Mouse (Mus musculus): ENCODE measurements around the gene Kctd6. TPM values are rescaled to one million over a fixed set of nuclear protein-coding genes. Genes with fewer than 3 reads are reported as not detected.
A peak's percentile ranks its signal among the peaks of the same experiment; 100 is the strongest.
"Not testable (repeated sequence)": the region's sequence is repeated elsewhere in the genome, so short reads cannot be mapped to it uniquely, and the experiment has no call there.

The Kctd6 gene
- polyA plus RNA-seq, 1 experiment from 2014 or later: 10.0 TPM

DNA sequence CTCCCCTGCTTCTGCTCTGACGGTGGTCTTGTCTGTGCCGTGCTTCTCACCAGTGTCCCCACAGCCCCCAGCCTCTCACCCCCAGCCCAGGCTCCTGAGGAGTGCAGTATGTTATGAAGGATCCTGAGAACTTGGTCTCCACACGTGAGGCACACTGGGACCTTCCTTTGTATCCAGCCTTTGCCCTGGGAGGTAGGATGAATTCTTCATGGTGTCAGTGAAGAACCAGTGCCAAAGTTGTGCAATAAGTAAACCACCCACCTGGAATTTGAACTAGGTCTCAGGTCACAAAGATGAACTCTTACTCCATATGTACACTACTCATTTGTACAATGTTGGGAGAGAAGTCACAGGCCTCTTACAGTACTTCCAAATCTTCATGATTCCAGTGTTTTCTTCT, 45.2 kb downstream of the Kctd6 start, which contains the start of gene Acox2:
Gene Acox2 (minus strand): TSS at position 188 of the 400 bp plus-strand sequence.
- Histone ChIP-seq H3K9ac (replicated peaks) (peak within 1 kb of the TSS; percentile 74), H3K36me3 (replicated peaks; ENCODE audit: insufficient read depth, low read length) (no peaks in the 10 kb centered on the region), H3K27me3 (ENCODE audit: insufficient read depth, low read length) (no peaks in the 10 kb centered on the region), H3K4me2 (ENCODE audit: low read depth, low read length) (peak within 1 kb of the TSS; percentile 69), H3K4me1 (ENCODE audit: insufficient read depth) (peaks cover 4% of the 10 kb centered on the region; the same call in 1 of the 2 replicates), H3K4me3 (ENCODE audit: low read depth, low read length) (peak within 1 kb of the TSS; percentile 43), H3K27ac (ENCODE audit: low read depth) (peak within 1 kb of the TSS; percentile 96), H3K9me3 (ENCODE audit: low read length) (no peaks in the 10 kb centered on the region)
- TF ChIP-seq EP300 (IDR thresholded peaks at IDR 0.05; ENCODE audit: low read depth) (peak; percentile 88), CTCF (IDR thresholded peaks at IDR 0.05; ENCODE audit: low read depth) (no peak)
- peak; percentile 27 for DNase-seq
- peak; percentile 77 for ATAC-seq
- 48% methylated on average over 3 of the region's 3 CpGs for WGBS (ENCODE audit: insufficient replicate concordance)

- ATAC-seq (no peak), DNase-seq (no peak)
- TF ChIP-seq EP300 (IDR thresholded peaks at IDR 0.05; ENCODE audit: low read depth) (no peak), CTCF (IDR thresholded peaks at IDR 0.05; ENCODE audit: low read depth) (no peak)
- peaks cover 4% of the 10 kb centered on the region; the same call in 1 of the 2 replicates for H3K4me1 ChIP-seq (ENCODE audit: insufficient read depth)
- no peak overlapping the region for H3K4me3 ChIP-seq (ENCODE audit: low read depth, low read length)
- no peaks in the 10 kb centered on the region for H3K36me3 ChIP-seq (replicated peaks; ENCODE audit: insufficient read depth, low read length)
- H3K9me3 ChIP-seq (ENCODE audit: low read length): no peaks in the 10 kb centered on the region
- H3K27me3 ChIP-seq (ENCODE audit: insufficient read depth, low read length): no peaks in the 10 kb centered on the region
- no peak overlapping the region for H3K9ac ChIP-seq (replicated peaks)
- WGBS (ENCODE audit: insufficient replicate concordance): 54% methylated on average over 5 of the region's 5 CpGs
- peak overlapping the region; percentile 96 for H3K27ac ChIP-seq (ENCODE audit: low read depth)
- H3K4me2 ChIP-seq (ENCODE audit: low read depth, low read length): no peak overlapping the region
These were observed 46.3 kb downstream of the Kctd6 start for GRCm38 (mm10) chr14:8260214-8260613.

DNA sequence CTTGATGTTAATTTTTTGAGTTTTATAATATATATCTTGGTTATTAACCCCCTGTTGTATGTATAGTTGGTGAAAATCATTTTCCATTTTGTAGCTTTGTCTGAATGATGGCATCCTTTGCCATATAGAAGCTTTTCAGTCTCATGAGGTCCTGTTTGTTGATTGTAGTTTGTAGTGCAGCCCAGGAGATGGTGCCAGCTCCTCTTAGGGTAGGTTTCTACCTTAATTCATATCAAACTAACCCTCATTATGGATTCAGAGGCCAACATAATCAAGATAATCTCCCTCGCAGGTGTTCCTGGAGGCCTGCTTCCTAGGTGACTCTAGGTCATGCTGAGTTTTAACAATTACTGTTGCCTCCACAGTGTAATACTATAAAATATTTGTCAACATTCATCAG, 48.3 kb downstream of the Kctd6 start:
- no peaks in the 10 kb centered on the region for H3K36me3 ChIP-seq (replicated peaks; ENCODE audit: insufficient read depth, low read length)
- H3K27ac ChIP-seq (ENCODE audit: low read depth): no peak overlapping the region
- no peak overlapping the region for H3K9ac ChIP-seq (replicated peaks)
- no peak for DNase-seq
- H3K27me3 ChIP-seq (ENCODE audit: insufficient read depth, low read length): no peaks in the 10 kb centered on the region
- WGBS (ENCODE audit: insufficient replicate concordance): 60% methylated on average over 1 of the region's 1 CpGs
- H3K4me1 ChIP-seq (ENCODE audit: insufficient read depth): peaks cover 4% of the 10 kb centered on the region; the same call in 1 of the 2 replicates
- no peak overlapping the region for H3K4me3 ChIP-seq (ENCODE audit: low read depth, low read length)
- no peak overlapping the region for H3K4me2 ChIP-seq (ENCODE audit: low read depth, low read length)
- peak; percentile 46 for TF ChIP-seq CTCF (IDR thresholded peaks at IDR 0.05; ENCODE audit: low read depth)
- TF ChIP-seq EP300 (IDR thresholded peaks at IDR 0.05; ENCODE audit: low read depth): no peak
- no peak for ATAC-seq
- no peaks in the 10 kb centered on the region for H3K9me3 ChIP-seq (ENCODE audit: low read length)

DNA sequence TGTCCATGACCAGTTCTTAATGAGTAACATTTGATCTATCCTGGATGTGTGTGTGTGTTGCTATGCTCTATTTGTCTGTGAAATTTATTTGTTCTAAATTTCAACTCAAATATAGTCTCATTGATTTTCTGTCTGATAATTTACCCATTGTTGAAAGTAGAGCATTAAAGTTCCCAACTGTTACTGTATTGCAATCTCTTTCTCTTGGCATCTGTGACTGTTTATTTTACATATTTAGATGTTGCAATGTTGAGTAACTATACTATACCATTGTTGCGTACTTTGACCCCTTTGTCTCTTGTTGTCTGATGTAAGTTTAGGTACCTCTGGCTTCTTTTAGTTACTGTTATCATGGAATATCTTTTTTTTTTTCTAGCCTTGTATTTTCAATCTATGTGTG, 50.4 kb downstream of the Kctd6 start:
- H3K9me3 ChIP-seq (ENCODE audit: low read length): no peaks in the 10 kb centered on the region
- WGBS (ENCODE audit: insufficient replicate concordance): 68% methylated on average over 1 of the region's 1 CpGs
- no peak for TF ChIP-seq CTCF (IDR thresholded peaks at IDR 0.05; ENCODE audit: low read depth)
- TF ChIP-seq EP300 (IDR thresholded peaks at IDR 0.05; ENCODE audit: low read depth): no peak
- no peak overlapping the region for H3K4me2 ChIP-seq (ENCODE audit: low read depth, low read length)
- no peaks in the 10 kb centered on the region for H3K27me3 ChIP-seq (ENCODE audit: insufficient read depth, low read length)
- DNase-seq (no peak), ATAC-seq (no peak)
- H3K27ac ChIP-seq (ENCODE audit: low read depth): no peak overlapping the region
- H3K4me1 ChIP-seq (ENCODE audit: insufficient read depth): peaks cover 4% of the 10 kb centered on the region; the same call in 1 of the 2 replicates
- no peak overlapping the region for H3K4me3 ChIP-seq (ENCODE audit: low read depth, low read length)
- H3K9ac ChIP-seq (replicated peaks): no peak overlapping the region
- H3K36me3 ChIP-seq (replicated peaks; ENCODE audit: insufficient read depth, low read length): no peaks in the 10 kb centered on the region

GRCm38 (mm10) chr14:8271281-8271680, 57.3 kb downstream of the Kctd6 start:
- not testable (repeated sequence) for H3K9me3 ChIP-seq (ENCODE audit: low read length); H3K36me3 ChIP-seq (replicated peaks; ENCODE audit: insufficient read depth, low read length); ATAC-seq; H3K9ac ChIP-seq (replicated peaks); DNase-seq; H3K4me2 ChIP-seq (ENCODE audit: low read depth, low read length); H3K4me3 ChIP-seq (ENCODE audit: low read depth, low read length); H3K4me1 ChIP-seq (ENCODE audit: insufficient read depth); H3K27me3 ChIP-seq (ENCODE audit: insufficient read depth, low read length); H3K27ac ChIP-seq (ENCODE audit: low read depth)
- WGBS (ENCODE audit: insufficient replicate concordance): 79% methylated on average over 8 of the region's 8 CpGs

Other genes with a start within 250 kb of the Kctd6 start
- gene Dnase1l3, start 219.6 kb upstream of the Kctd6 start, polyA plus RNA-seq (2015; fragmentation: Nextera tagmentation; extraction: Ambion mirVana): 12.1 and 13.2 TPM in 2 replicates
- gene Abhd6, start 211.2 kb upstream of the Kctd6 start, polyA plus RNA-seq (2015; fragmentation: Nextera tagmentation; extraction: Ambion mirVana): 29.8 and 34.0 TPM in 2 replicates
- 19.2 and 19.3 TPM in 2 replicates for gene Rpp14, start 133.8 kb upstream of the Kctd6 start, polyA plus RNA-seq (2015; fragmentation: Nextera tagmentation; extraction: Ambion mirVana)
- 15.7 and 17.8 TPM in 2 replicates for gene Pxk, start 115.9 kb upstream of the Kctd6 start, polyA plus RNA-seq (2015; fragmentation: Nextera tagmentation; extraction: Ambion mirVana)
- 119 and 125 TPM in 2 replicates for gene Pdhb, start 41.1 kb upstream of the Kctd6 start, polyA plus RNA-seq (2015; fragmentation: Nextera tagmentation; extraction: Ambion mirVana)
- 64.9 and 66.7 TPM in 2 replicates for gene Acox2, start 45.2 kb downstream of the Kctd6 start, polyA plus RNA-seq (2015; fragmentation: Nextera tagmentation; extraction: Ambion mirVana)
- gene Fam107a, start 103.9 kb downstream of the Kctd6 start, polyA plus RNA-seq (2015; fragmentation: Nextera tagmentation; extraction: Ambion mirVana): not detected in 2 replicates
- not detected in 2 replicates for gene Oit1, start 164.6 kb downstream of the Kctd6 start, polyA plus RNA-seq (2015; fragmentation: Nextera tagmentation; extraction: Ambion mirVana)